Mouse (Mus musculus): ENCODE measurements around the gene Tango2. TPM values are rescaled to one million over a fixed set of nuclear protein-coding genes. Genes with fewer than 3 reads are reported as not detected.

Gene Tango2
- polyA plus RNA-seq, 1 experiment from 2014 or later, result 29.8 TPM

- Histone ChIP-seq H3K36me3 (no peaks in the 10 kb centered on the region), H3K27me3 (no peaks in the 10 kb centered on the region), H3K4me1 (peaks cover 44% of the 10 kb centered on the region), H3K27ac (replicated peaks) (no peak overlapping the region), H3K4me3 (replicated peaks) (no peak overlapping the region), H3K9ac (no peak overlapping the region), H3K4me2 (replicated peaks) (no peak overlapping the region), H3K9me3 (replicated peaks) (no peaks in the 10 kb centered on the region)
- ATAC-seq (ENCODE audit: insufficient number of reproducible peaks, low FRiP score, low TSS enrichment, low read depth), result no peak
- WGBS, result 58% methylated on average over 6 of the region's 6 CpGs
Measured at GRCm38 (mm10) chr16:18390399-18390798, 42.5 kb upstream of the Tango2 start.

- 86% methylated on average over 14 of the region's 14 CpGs for WGBS
Measured at GRCm38 (mm10) chr16:18388583-18389435, 40.9 kb upstream of the Tango2 start.

GRCm38 (mm10) chr16:18387704-18388582 lies 40.0 kb upstream of the Tango2 start:
- 57% methylated on average over 5 of the region's 7 CpGs for WGBS
- Histone ChIP-seq H3K9me3 (replicated peaks) (no peaks in the 10 kb centered on the region), H3K9ac (no peak overlapping the region), H3K27me3 (no peaks in the 10 kb centered on the region), H3K27ac (replicated peaks) (no peak overlapping the region), H3K36me3 (no peaks in the 10 kb centered on the region), H3K4me2 (replicated peaks) (no peak overlapping the region), H3K4me1 (peaks cover 31% of the 10 kb centered on the region), H3K4me3 (replicated peaks) (no peak overlapping the region)
- no peak for ATAC-seq (ENCODE audit: insufficient number of reproducible peaks, low FRiP score, low TSS enrichment, low read depth)

More at GRCm38 (mm10) chr16:18388583-18389435, 40.9 kb upstream of the Tango2 start:
- H3K4me3 ChIP-seq (replicated peaks), result no peak overlapping the region
- H3K27me3 ChIP-seq, result no peaks in the 10 kb centered on the region
- no peak overlapping the region for H3K27ac ChIP-seq (replicated peaks)
- H3K4me1 ChIP-seq, result peaks cover 34% of the 10 kb centered on the region
- H3K36me3 ChIP-seq, result no peaks in the 10 kb centered on the region
- ATAC-seq (ENCODE audit: insufficient number of reproducible peaks, low FRiP score, low TSS enrichment, low read depth), result no peak
- H3K9ac ChIP-seq, result no peak overlapping the region
- H3K9me3 ChIP-seq (replicated peaks), result no peaks in the 10 kb centered on the region
- H3K4me2 ChIP-seq (replicated peaks), result no peak overlapping the region

GRCm38 (mm10) chr16:18386972-18387371 lies 39.1 kb upstream of the Tango2 start:
- Histone ChIP-seq H3K9me3 (replicated peaks) (no peaks in the 10 kb centered on the region), H3K4me3 (replicated peaks) (no peak overlapping the region), H3K4me1 (peaks cover 27% of the 10 kb centered on the region), H3K4me2 (replicated peaks) (no peak overlapping the region), H3K27ac (replicated peaks) (no peak overlapping the region), H3K9ac (no peak overlapping the region), H3K27me3 (no peaks in the 10 kb centered on the region), H3K36me3 (no peaks in the 10 kb centered on the region)
- 58% methylated on average over 3 of the region's 3 CpGs for WGBS
- ATAC-seq (ENCODE audit: insufficient number of reproducible peaks, low FRiP score, low TSS enrichment, low read depth), result no peak

GRCm38 (mm10) chr16:18386451-18386850 lies 38.5 kb upstream of the Tango2 start:
- Histone ChIP-seq H3K36me3 (no peaks in the 10 kb centered on the region), H3K27ac (replicated peaks) (no peak overlapping the region), H3K4me1 (peaks cover 32% of the 10 kb centered on the region), H3K4me3 (replicated peaks) (no peak overlapping the region), H3K4me2 (replicated peaks) (no peak overlapping the region), H3K9ac (no peak overlapping the region), H3K9me3 (replicated peaks) (no peaks in the 10 kb centered on the region), H3K27me3 (no peaks in the 10 kb centered on the region)
- ATAC-seq (ENCODE audit: insufficient number of reproducible peaks, low FRiP score, low TSS enrichment, low read depth), result 0 out of 2 replicates have a peak, but pooled peaks have one; percentile 34
- WGBS, result 72% methylated on average over 7 of the region's 7 CpGs

- ATAC-seq (ENCODE audit: insufficient number of reproducible peaks, low FRiP score, low TSS enrichment, low read depth), result no peak
- Histone ChIP-seq H3K9me3 (replicated peaks) (no peaks in the 10 kb centered on the region), H3K27ac (replicated peaks) (no peak overlapping the region), H3K27me3 (no peaks in the 10 kb centered on the region), H3K4me3 (replicated peaks) (no peak overlapping the region), H3K4me2 (replicated peaks) (no peak overlapping the region), H3K36me3 (no peaks in the 10 kb centered on the region), H3K4me1 (peaks cover 32% of the 10 kb centered on the region), H3K9ac (no peak overlapping the region)
- WGBS, result 62% methylated on average over 5 of the region's 5 CpGs
Measured at GRCm38 (mm10) chr16:18385411-18385810, 37.5 kb upstream of the Tango2 start.

GRCm38 (mm10) chr16:18384659-18385058 lies 36.8 kb upstream of the Tango2 start:
- no peak overlapping the region for H3K27ac ChIP-seq (replicated peaks)
- ATAC-seq (ENCODE audit: insufficient number of reproducible peaks, low FRiP score, low TSS enrichment, low read depth), result no peak
- no peak overlapping the region for H3K9ac ChIP-seq
- no peak overlapping the region for H3K4me3 ChIP-seq (replicated peaks)
- WGBS, result 69% methylated on average over 8 of the region's 8 CpGs
- H3K27me3 ChIP-seq, result no peaks in the 10 kb centered on the region
- no peak overlapping the region for H3K4me2 ChIP-seq (replicated peaks)
- peaks cover 35% of the 10 kb centered on the region for H3K4me1 ChIP-seq
- H3K36me3 ChIP-seq, result no peaks in the 10 kb centered on the region
- H3K9me3 ChIP-seq (replicated peaks), result no peaks in the 10 kb centered on the region

GRCm38 (mm10) chr16:18384211-18384610 lies 36.3 kb upstream of the Tango2 start:
- no peak overlapping the region for H3K9ac ChIP-seq
- ATAC-seq (ENCODE audit: insufficient number of reproducible peaks, low FRiP score, low TSS enrichment, low read depth), result no peak
- H3K4me1 ChIP-seq, result peaks cover 39% of the 10 kb centered on the region
- H3K4me3 ChIP-seq (replicated peaks), result no peak overlapping the region
- no peak overlapping the region for H3K27ac ChIP-seq (replicated peaks)
- no peaks in the 10 kb centered on the region for H3K9me3 ChIP-seq (replicated peaks)
- no peak overlapping the region for H3K4me2 ChIP-seq (replicated peaks)
- H3K27me3 ChIP-seq, result no peaks in the 10 kb centered on the region
- WGBS, result 69% methylated on average over 7 of the region's 7 CpGs
- no peaks in the 10 kb centered on the region for H3K36me3 ChIP-seq

- 24% methylated on average over 3 of the region's 3 CpGs for whole genome bisulfite sequencing
- no peak overlapping the region for H3K9ac ChIP-seq
- H3K4me2 ChIP-seq (replicated peaks), result no peak overlapping the region
- H3K9me3 ChIP-seq (replicated peaks), result no peaks in the 10 kb centered on the region
- no peak for ATAC-seq (ENCODE audit: insufficient number of reproducible peaks, low FRiP score, low TSS enrichment, low read depth)
- no peak overlapping the region; the same call in 1 of the 2 replicates for H3K27ac ChIP-seq (replicated peaks)
- no peak overlapping the region for H3K4me3 ChIP-seq (replicated peaks)
- no peaks in the 10 kb centered on the region for H3K27me3 ChIP-seq
- H3K36me3 ChIP-seq, result no peaks in the 10 kb centered on the region
- H3K4me1 ChIP-seq, result peaks cover 35% of the 10 kb centered on the region
Measured at GRCm38 (mm10) chr16:18383756-18384155, 35.9 kb upstream of the Tango2 start.

- ATAC-seq (ENCODE audit: insufficient number of reproducible peaks, low FRiP score, low TSS enrichment, low read depth), result no peak
- Histone ChIP-seq H3K36me3 (no peaks in the 10 kb centered on the region), H3K9ac (no peak overlapping the region), H3K27me3 (no peaks in the 10 kb centered on the region), H3K4me2 (replicated peaks) (no peak overlapping the region), H3K4me1 (peaks cover 29% of the 10 kb centered on the region), H3K27ac (replicated peaks) (no peak overlapping the region; the same call in 1 of the 2 replicates), H3K9me3 (replicated peaks) (no peaks in the 10 kb centered on the region), H3K4me3 (replicated peaks) (no peak overlapping the region)
- 74% methylated on average over 9 of the region's 9 CpGs for WGBS
Measured at GRCm38 (mm10) chr16:18383045-18383726, 35.3 kb upstream of the Tango2 start.

All from embryonic facial prominence, embryonic 15.5 days (tissue).